Mouse (Mus musculus) urinary bladder, adult 18-20 months (tissue): ENCODE measurements around the gene Zfp300.

Experiments
- DNase-seq, 2 experiments: peaks; one replicate each; pipeline ENCODE4 v3.0.0; 2022; ENCODE audit warnings: low spot score in 2 of 2, mixed read lengths in 2 of 2

Gene Zfp300

GRCm38 (mm10) chrX:21088983-21089866 is at the start of gene Zfp300:
Gene Zfp300 (minus strand): TSS chrX:21089527.
- peak; percentile 9 to 55 for DNase-seq

GRCm38 (mm10) chrX:21115520-21115919 is 26.2 kb upstream of the Zfp300 start, which contains the start of gene Ssxa1:
Gene Ssxa1 (plus strand): TSS chrX:21115820.
- DNase-seq = no peak

- DNase-seq = no peak
These were observed 526 bp upstream of the Zfp300 start for GRCm38 (mm10) chrX:21089867-21090239.

- no peak for DNase-seq
These were observed 713 bp downstream of the Zfp300 start for GRCm38 (mm10) chrX:21088645-21088982.

- no peak for DNase-seq
These were observed 21.2 kb downstream of the Zfp300 start, which contains the start of gene Spaca5 for GRCm38 (mm10) chrX:21068106-21068505. Gene Spaca5 (plus strand): TSS chrX:21068406.

- DNase-seq = no peak
These were observed 26.8 kb downstream of the Zfp300 start for GRCm38 (mm10) chrX:21062544-21062890.

- DNase-seq = peak; percentile 54 to 75
These were observed 27.3 kb downstream of the Zfp300 start, which contains the start of gene Zfp182 for GRCm38 (mm10) chrX:21061866-21062543. Gene Zfp182 (minus strand): TSS chrX:21062316.

GRCm38 (mm10) chrX:21061460-21061859 is 27.9 kb downstream of the Zfp300 start:
- DNase-seq = no peak
